Mouse (Mus musculus): ENCODE data around the gene Dnah17.

DNA sequence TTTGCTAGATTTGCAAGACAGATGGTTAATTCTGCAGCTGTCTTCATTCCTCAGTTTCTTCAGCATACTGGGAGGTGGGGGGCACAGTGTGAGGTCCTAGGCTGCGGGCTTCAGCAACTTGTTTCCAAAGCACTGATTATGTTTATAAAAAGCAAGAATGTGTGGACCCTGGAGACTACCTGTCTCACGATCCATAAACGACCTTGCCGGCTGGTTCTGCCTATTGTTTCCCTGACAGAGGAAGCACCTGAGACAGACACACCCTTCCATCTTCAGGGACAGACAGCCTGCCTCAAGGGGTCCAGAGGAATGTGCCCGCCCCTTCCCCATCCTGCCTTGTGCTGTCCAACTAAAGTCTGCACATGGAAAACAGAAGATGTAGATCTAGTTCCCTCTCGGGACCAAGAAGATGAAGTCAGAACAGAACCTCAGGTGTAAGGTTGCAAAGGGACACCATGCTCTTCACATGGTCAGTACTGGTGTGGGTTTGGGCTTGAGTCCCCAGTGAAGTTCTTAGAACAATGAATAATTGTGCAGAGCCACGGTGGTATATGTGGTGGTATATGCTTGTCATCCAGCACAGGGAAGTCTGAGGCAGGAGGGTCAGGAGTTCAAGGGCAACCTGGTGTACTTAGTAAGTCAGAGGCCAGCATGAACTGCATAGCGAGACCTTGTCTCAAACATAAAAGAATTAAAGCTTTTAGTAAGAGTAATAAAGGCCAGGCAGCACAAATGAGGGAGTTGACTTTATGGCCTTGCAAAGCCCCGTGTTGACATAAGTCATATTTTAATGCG, 10.5 kb upstream of the Dnah17 start:
- TF ChIP-seq TCF12 (IDR thresholded peaks at IDR 0.05; ENCODE audit: insufficient read depth, poor library complexity, severe bottlenecking) (no peak), POLR2AphosphoS2 (IDR thresholded peaks at IDR 0.05; ENCODE audit: insufficient read length, low read depth) (no peak), USF1 (IDR thresholded peaks at IDR 0.05; ENCODE audit: low read depth) (no peak), POLR2A (IDR thresholded peaks at IDR 0.05; ENCODE audit: insufficient read length, low read depth) (no peak), MYOD1 (IDR thresholded peaks at IDR 0.05; ENCODE audit: control insufficient read depth in 1 of 3, insufficient read length in 2 of 3, low read depth in 2 of 3) (no peak), CEBPB (IDR thresholded peaks at IDR 0.05; ENCODE audit: insufficient read depth, poor library complexity, severe bottlenecking) (no peak), MAX (IDR thresholded peaks at IDR 0.05; ENCODE audit: low read depth) (no peak), MYOG (IDR thresholded peaks at IDR 0.05; ENCODE audit: control insufficient read depth in 1 of 3, insufficient read depth in 1 of 3, insufficient read length in 2 of 3, low read depth in 2 of 3) (no peak), SRF (IDR thresholded peaks at IDR 0.05; ENCODE audit: control insufficient read depth, insufficient read length, low read depth) (no peak), E2F4 (IDR thresholded peaks at IDR 0.05; ENCODE audit: insufficient read depth) (no peak), REST (IDR thresholded peaks at IDR 0.05; ENCODE audit: insufficient read depth, insufficient read length) (no peak)
